Mouse (Mus musculus) liver, embryonic 15.5 days (tissue): ENCODE data around the gene Prex1. TPM values are rescaled to one million over a fixed set of nuclear protein-coding genes. Genes with fewer than 3 reads are reported as not detected.

ENCODE experiments used
- ATAC-seq: fragments of 200-750 bp; cut with Nextera tagmentation; 2 replicates; pipeline ENCODE4 v1.8.0; 2017; ENCODE audit warnings: moderate number of reproducible peaks, mild to moderate bottlenecking, moderate library complexity; ENCODE audit not compliant: insufficient read depth
- H3K27ac ChIP-seq: fragments of 300-500 bp; sonication (generic); replicated peaks from 2 replicates; pipeline ENCODE4 v1.5.1; 2015; ENCODE audit warnings: mild to moderate bottlenecking, inconsistent platforms
- H3K27me3 ChIP-seq: fragments of 300-500 bp; sonication (generic); 2 replicates; pipeline ENCODE4 v1.6.1; 2015; ENCODE audit warnings: mild to moderate bottlenecking, inconsistent platforms
- H3K36me3 ChIP-seq: fragments of 300-500 bp; sonication (generic); replicated peaks from 2 replicates; pipeline ENCODE4 v1.6.1; 2015; ENCODE audit warnings: moderate library complexity, mild to moderate bottlenecking, inconsistent platforms
- H3K4me1 ChIP-seq: fragments of 300-500 bp; sonication (generic); replicated peaks from 2 replicates; pipeline ENCODE4 v1.6.1; 2015; ENCODE audit warnings: inconsistent platforms
- H3K4me2 ChIP-seq: fragments of 300-500 bp; sonication (generic); 2 replicates; pipeline ENCODE4 v1.6.1; 2015; ENCODE audit warnings: moderate library complexity, mild to moderate bottlenecking, inconsistent platforms
- H3K4me3 ChIP-seq: fragments of 300-500 bp; sonication (generic); replicated peaks from 2 replicates; pipeline ENCODE4 v1.5.1; 2015; ENCODE audit warnings: mild to moderate bottlenecking, inconsistent platforms
- H3K9ac ChIP-seq: fragments of 300-500 bp; sonication (generic); 2 replicates; pipeline ENCODE4 v1.6.1; 2015; ENCODE audit warnings: moderate library complexity, mild to moderate bottlenecking, inconsistent platforms
- H3K9me3 ChIP-seq: fragments of 300-500 bp; sonication (generic); replicated peaks from 2 replicates; pipeline ENCODE4 v1.6.1; 2016; ENCODE audit warnings: inconsistent platforms
- WGBS: fragments of 180-500 bp; shearing (Covaris S2); methylation state at CpG from one replicate; pipeline ENCODE4 v1.1.7; 2015; ENCODE audit warnings: mixed read lengths; ENCODE audit not compliant: insufficient replicate concordance; 5-methylcytosine and 5-hydroxymethylcytosine counted together
- polyA plus RNA-seq: library from polyadenylated mRNA; unstranded; fragments of >200 nt; fragmentation: Nextera tagmentation; extraction: Ambion mirVana; gene quantifications from 2 replicates; pipeline ENCODE4 v1.2.1, GENCODE M21; 2015

Gene Prex1
- polyA plus RNA-seq, 1 experiment from 2014 or later, result 13.7 TPM

GRCm38 (mm10) chr2:166685824-166686223, 27.8 kb downstream of the Prex1 start:
- ATAC-seq, result no peak
- 54% methylated on average over 7 of the region's 8 CpGs for WGBS

DNA sequence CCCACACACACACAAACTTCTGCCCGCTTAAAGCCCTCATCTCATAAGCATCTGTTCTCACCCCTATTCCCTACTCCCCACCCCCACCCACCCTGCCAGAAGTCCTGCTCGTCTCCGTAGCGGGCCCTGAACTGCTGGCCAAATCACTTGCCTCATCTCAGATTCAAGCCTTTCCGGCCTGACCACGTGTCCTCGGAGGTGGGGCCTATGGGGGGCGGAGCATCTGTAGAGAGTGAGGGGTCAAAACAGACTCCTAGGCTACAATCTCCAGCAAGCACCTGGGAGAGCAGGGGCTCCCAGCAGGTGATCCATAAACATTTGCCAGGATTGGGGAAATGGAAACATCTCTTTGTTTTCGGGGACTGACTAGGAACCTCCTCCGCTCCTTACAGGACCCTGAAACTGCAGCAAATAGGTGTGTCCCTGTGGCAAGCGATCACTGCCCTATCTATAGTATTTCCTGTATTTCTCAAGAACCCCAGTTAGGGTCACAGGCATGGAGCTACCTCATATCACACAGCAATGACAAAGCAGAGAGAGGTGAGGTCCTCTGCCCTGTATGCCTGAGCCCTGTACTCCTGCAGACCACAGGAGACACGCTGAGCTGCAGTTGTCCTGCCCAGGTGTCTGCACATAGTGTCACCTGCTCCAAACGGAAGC, 29.6 kb downstream of the Prex1 start:
- Histone ChIP-seq H3K4me1 (peaks cover 40% of the 10 kb centered on the region), H3K4me2 (peak overlapping the region; percentile 32), H3K4me3 (no peak overlapping the region), H3K36me3 (no peaks in the 10 kb centered on the region), H3K27me3 (no peaks in the 10 kb centered on the region; the same call in 1 of the 2 replicates), H3K9me3 (no peaks in the 10 kb centered on the region), H3K27ac (no peak overlapping the region), H3K9ac (no peak overlapping the region)
- no peak for ATAC-seq
- WGBS, result 15% methylated on average over 13 of the region's 13 CpGs

More at GRCm38 (mm10) chr2:166685824-166686223, 27.8 kb downstream of the Prex1 start:
- no peak overlapping the region for H3K27ac ChIP-seq
- H3K4me2 ChIP-seq, result no peak overlapping the region
- H3K9ac ChIP-seq, result no peak overlapping the region
- peaks cover 37% of the 10 kb centered on the region for H3K4me1 ChIP-seq
- H3K4me3 ChIP-seq, result no peak overlapping the region
- H3K27me3 ChIP-seq, result no peaks in the 10 kb centered on the region; the same call in 1 of the 2 replicates
- no peaks in the 10 kb centered on the region for H3K36me3 ChIP-seq
- H3K9me3 ChIP-seq, result no peaks in the 10 kb centered on the region

DNA sequence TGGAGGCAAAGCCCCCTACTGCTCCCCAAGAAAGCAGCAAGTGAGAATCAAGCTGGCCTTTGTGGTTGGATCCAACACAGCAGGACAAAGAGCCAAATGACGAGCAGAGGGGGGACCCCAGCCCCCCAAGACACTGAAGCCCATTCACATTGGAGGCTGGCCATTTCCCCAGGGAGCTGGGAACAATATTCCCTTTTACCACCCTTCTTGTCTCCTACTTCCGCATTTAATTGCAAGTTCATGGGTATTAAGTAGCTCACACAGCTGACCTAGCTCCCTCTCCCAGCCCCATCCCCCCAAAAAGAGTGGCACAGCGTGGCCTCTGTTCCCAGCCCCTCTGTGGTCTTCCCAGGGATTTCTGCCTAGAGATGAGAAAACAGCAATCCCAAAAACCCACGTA, 30.8 kb downstream of the Prex1 start:
- no peak overlapping the region for H3K9ac ChIP-seq
- WGBS, result 68% methylated on average over 4 of the region's 4 CpGs
- no peaks in the 10 kb centered on the region for H3K9me3 ChIP-seq
- H3K36me3 ChIP-seq, result no peaks in the 10 kb centered on the region
- H3K4me3 ChIP-seq, result no peak overlapping the region
- no peak overlapping the region for H3K4me2 ChIP-seq
- H3K27me3 ChIP-seq, result no peaks in the 10 kb centered on the region; the same call in 1 of the 2 replicates
- H3K4me1 ChIP-seq, result peaks cover 44% of the 10 kb centered on the region
- no peak overlapping the region for H3K27ac ChIP-seq
- no peak for ATAC-seq

DNA sequence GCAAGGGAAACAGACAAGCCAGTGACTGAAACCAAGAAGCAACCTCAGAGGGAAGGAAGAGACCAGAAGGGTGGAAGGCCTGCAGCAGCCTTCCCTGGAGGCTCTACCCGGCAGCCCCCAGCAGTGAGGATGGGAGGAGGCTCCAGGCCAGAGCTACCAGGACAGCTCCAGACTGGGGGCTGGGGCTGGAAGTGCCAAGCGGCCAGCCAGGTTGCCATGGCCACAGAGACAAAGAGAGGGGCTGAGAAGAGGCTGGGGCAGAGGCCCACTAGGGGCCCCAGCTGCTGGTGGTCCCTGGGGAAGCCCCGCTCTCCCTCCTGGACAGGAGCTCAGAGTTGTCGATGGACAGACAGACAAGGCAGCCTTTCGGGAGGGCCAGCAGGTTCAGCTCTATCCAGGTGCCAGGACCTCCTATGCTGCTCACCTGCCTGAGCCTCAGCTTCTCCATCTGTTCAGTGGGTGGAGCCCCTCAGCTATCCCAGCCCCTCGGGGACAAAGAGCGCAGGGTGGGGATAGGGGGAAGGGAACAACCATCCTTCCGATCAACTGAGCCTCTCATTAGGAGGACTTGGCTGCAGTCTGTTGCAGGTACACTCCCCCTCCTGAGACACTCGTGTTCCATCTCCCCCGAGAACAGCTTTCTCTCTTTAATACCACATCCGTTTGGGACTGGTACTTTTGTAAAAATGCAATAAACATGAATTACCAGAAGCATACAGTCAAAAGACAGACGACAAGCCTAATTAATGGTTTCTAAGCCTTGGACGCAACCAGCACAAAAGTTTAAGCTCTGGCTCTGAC, 34.5 kb downstream of the Prex1 start:
- ATAC-seq, result no peak
- WGBS, result 69% methylated on average over 13 of the region's 13 CpGs
- Histone ChIP-seq H3K4me3 (no peak overlapping the region), H3K27me3 (no peaks in the 10 kb centered on the region), H3K9me3 (no peaks in the 10 kb centered on the region), H3K9ac (no peak overlapping the region), H3K27ac (no peak overlapping the region), H3K4me2 (no peak overlapping the region), H3K4me1 (peaks cover 41% of the 10 kb centered on the region), H3K36me3 (no peaks in the 10 kb centered on the region)

GRCm38 (mm10) chr2:166676933-166677332, 36.7 kb downstream of the Prex1 start:
- H3K27ac ChIP-seq, result no peak overlapping the region
- no peaks in the 10 kb centered on the region for H3K9me3 ChIP-seq

DNA sequence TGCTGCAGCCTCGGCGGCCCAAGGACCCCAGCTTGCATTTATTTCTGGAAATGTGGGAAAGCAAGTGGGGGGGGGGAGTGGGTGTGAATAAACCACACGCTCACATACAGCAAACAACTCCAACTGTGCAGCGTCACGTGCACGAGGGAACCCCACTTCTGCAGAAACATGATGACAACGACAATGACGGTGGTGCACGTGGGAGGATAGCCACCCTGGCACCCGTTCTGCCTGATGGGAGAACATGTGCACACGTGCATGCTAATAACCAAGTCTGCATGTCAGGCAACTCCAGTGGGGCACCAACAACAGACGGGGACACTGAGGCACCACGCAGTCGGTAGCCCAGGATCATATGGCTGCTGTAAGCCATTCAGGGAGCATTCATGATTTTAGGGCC, 37.1 kb downstream of the Prex1 start:
- Histone ChIP-seq H3K4me3 (no peak overlapping the region), H3K36me3 (no peaks in the 10 kb centered on the region), H3K27ac (no peak overlapping the region), H3K4me1 (peaks cover 41% of the 10 kb centered on the region), H3K27me3 (no peaks in the 10 kb centered on the region), H3K9ac (no peak overlapping the region), H3K4me2 (no peak overlapping the region), H3K9me3 (no peaks in the 10 kb centered on the region)
- no peak for ATAC-seq
- 82% methylated on average over 14 of the region's 14 CpGs for WGBS

More at GRCm38 (mm10) chr2:166676933-166677332, 36.7 kb downstream of the Prex1 start:
- ATAC-seq, result no peak
- Histone ChIP-seq H3K27me3 (no peaks in the 10 kb centered on the region), H3K9ac (no peak overlapping the region), H3K4me2 (no peak overlapping the region), H3K4me3 (no peak overlapping the region), H3K36me3 (no peaks in the 10 kb centered on the region), H3K4me1 (peaks cover 36% of the 10 kb centered on the region)
- 85% methylated on average over 11 of the region's 11 CpGs for WGBS

DNA sequence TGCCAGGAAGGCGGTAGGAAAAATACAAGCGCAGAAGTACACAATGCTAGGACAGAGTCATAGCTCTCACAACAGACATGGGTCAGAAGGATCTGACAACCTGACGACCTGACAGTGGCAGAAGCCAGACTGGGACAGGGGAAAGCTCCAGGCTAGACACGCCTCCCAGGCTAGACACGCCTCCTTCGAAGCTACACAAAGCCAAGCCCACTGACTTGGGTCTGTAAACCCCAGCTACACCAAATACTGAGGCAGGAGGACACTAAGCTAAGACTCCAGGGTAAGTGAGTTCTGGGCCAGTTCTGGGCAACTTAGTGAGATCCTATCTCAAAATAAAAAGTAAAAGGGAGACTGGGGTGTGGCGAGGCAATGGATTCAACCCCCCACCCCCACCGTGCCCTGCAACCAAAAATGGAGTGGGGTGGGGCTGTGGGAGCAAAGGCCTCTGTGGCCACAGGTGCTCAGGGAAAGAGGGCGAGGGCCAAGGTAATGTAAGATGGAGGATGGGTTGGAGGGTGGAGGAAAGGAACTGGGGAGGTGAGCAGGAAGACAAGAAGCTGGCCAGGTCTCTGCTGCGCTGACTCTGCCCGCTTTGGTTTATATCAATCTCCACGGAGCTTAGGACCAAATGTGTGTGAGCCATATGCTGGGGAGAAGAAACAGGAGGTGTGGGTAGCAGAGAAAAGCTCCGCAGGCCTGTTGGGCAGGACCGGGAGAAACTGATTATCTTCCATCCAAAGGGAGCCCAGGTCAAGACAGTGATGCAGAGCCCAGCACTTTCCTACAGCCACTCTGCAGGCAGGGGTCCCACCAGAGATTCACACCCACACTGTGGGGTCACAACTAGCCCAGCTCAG, 37.8 kb downstream of the Prex1 start:
- Histone ChIP-seq H3K27ac (no peak overlapping the region), H3K9me3 (no peaks in the 10 kb centered on the region), H3K9ac (no peak overlapping the region), H3K4me1 (peaks cover 47% of the 10 kb centered on the region), H3K4me3 (no peak overlapping the region), H3K27me3 (no peaks in the 10 kb centered on the region), H3K36me3 (no peaks in the 10 kb centered on the region), H3K4me2 (no peak overlapping the region)
- ATAC-seq, result no peak
- 61% methylated on average over 14 of the region's 14 CpGs for WGBS

DNA sequence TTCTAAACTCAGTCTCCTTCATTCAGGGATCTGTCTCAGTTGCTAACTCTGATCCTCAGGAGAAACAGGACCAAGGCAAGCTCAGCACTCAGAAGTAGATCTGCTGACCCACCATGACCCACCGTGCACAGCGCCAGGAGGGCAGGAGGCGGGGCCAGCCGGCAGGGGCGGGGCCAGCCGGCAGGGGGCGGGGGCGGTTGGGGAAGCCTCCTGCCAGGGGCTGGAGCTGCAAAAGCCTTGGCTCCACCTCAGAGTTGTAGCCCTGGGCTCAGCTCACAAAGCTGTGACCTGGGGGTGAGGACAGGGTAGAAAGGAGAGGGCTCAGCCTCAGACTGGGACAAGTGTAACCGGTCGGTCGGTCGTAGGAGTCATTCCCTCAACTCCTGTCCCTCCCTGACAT, 38.9 kb downstream of the Prex1 start:
- Histone ChIP-seq H3K36me3 (no peaks in the 10 kb centered on the region), H3K4me2 (no peak overlapping the region), H3K9ac (no peak overlapping the region), H3K27me3 (no peaks in the 10 kb centered on the region), H3K4me1 (peaks cover 49% of the 10 kb centered on the region), H3K9me3 (no peaks in the 10 kb centered on the region), H3K27ac (no peak overlapping the region), H3K4me3 (no peak overlapping the region)
- WGBS, result 14% methylated on average over 12 of the region's 12 CpGs
- ATAC-seq, result 0 out of 2 replicates have a peak, but pooled peaks have one; percentile 26

DNA sequence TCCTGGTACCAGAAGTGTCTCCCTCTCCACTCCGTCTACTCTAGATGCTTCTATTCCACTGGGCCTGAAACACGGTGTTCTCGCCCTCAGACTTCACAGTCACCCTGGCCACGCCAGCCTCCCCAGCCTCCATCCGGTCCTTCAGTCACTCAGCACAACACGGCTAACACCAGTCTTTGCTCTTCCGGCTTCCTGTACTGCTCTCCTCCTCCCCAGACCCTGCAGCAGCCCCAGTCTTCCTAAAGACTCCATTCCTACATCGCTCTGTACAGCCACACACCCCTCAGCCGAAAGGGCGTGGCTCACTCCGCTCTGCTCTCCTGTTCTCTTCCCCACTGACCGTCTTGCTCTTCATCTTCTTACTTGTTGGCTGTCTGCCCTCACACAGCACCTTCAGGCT, 39.7 kb downstream of the Prex1 start:
- no peaks in the 10 kb centered on the region for H3K36me3 ChIP-seq
- H3K4me1 ChIP-seq, result peaks cover 53% of the 10 kb centered on the region
- no peaks in the 10 kb centered on the region for H3K27me3 ChIP-seq
- no peak for ATAC-seq
- H3K9me3 ChIP-seq, result no peaks in the 10 kb centered on the region
- 70% methylated on average over 12 of the region's 12 CpGs for WGBS
- H3K27ac ChIP-seq, result no peak overlapping the region
- H3K4me3 ChIP-seq, result no peak overlapping the region
- no peak overlapping the region for H3K4me2 ChIP-seq
- no peak overlapping the region for H3K9ac ChIP-seq

DNA sequence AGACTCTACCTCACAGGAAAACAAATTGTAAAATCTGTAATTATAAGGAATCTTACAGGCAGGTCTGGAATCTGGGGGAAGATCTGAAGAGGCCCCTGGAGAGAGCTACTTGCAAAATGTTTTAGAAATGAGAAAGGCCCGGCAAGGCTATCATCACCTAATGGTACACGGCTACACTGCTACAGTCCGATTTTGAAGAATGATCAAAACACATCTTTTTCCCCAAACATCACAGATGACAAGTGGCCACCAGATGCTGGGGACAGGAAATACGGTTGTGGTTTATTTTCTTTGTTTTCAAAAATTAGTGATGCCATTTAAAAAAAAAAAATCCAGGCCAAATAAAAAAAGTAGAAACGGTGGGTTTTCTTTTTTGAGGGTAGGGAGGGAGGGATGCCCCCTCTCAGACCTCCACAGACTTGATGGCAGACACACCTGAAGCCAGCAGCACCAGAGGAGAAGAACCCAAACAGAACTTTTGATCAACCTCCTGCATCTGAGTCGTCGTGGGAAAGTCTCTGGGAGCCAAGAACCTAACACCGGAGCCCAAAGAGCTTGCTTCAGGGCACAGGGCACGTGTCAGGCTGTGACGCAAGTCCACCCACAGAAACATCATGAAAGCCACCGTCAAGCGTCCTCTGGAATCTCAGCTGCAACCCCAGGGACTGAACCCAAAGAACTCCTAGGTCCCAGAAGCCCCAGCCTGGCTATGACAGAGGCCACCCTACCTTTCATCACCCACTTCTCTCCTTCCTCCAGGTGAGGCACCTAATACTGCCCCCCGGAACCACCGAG, 41.3 kb downstream of the Prex1 start:
- no peak overlapping the region for H3K4me3 ChIP-seq
- H3K9me3 ChIP-seq, result no peaks in the 10 kb centered on the region
- H3K9ac ChIP-seq, result no peak overlapping the region
- H3K4me1 ChIP-seq, result peaks cover 61% of the 10 kb centered on the region
- WGBS, result 63% methylated on average over 14 of the region's 14 CpGs
- no peaks in the 10 kb centered on the region for H3K36me3 ChIP-seq
- no peak overlapping the region for H3K4me2 ChIP-seq
- H3K27me3 ChIP-seq, result no peaks in the 10 kb centered on the region
- H3K27ac ChIP-seq, result no peak overlapping the region
- no peak for ATAC-seq
